Mouse (Mus musculus): ENCODE data around the gene Ak9. TPM values are rescaled to one million over a fixed set of nuclear protein-coding genes. Genes with fewer than 3 reads are reported as not detected.

The Ak9 gene
- total RNA-seq, 2 experiments from 2014 or later: not detected

Other genes with a start within 250 kb of the Ak9 start
- not detected for gene Gpr6, start 231.7 kb upstream of the Ak9 start, total RNA-seq (2021)
- gene Fig4, start 720 bp upstream of the Ak9 start, total RNA-seq (2021): 1 to 10 TPM; 7.3 to 7.6 TPM
- gene Zbtb24, start 146.4 kb downstream of the Ak9 start, total RNA-seq (2021): 1 to 10 TPM; 4.6 to 5.0 TPM
- gene Mical1, start 172.3 kb downstream of the Ak9 start, total RNA-seq (2021): 1 to 10 TPM; 4.0 to 7.8 TPM
- gene Smpd2, start 186.4 kb downstream of the Ak9 start, total RNA-seq (2021): 1 to 10 TPM; 9.2 to 9.9 TPM
- not detected for gene Ppil6, start 186.5 kb downstream of the Ak9 start, total RNA-seq (2021)
- 100 to 1,000 TPM; 145 to 153 TPM for gene Cd164, start 215.4 kb downstream of the Ak9 start, total RNA-seq (2021)

Measured in gastrocnemius, adult 18-20 months (tissue).